Mouse (Mus musculus) spleen, adult 2 months (tissue): ENCODE results near the gene Fsd1.

ENCODE experiments used
- CTCF ChIP-seq: fragments of 200-500 bp; IDR thresholded peaks from 2 replicates; pipeline ENCODE4 v1.5.1; 2011; ENCODE audit warnings: mild to moderate bottlenecking, inconsistent platforms; ENCODE audit not compliant: insufficient read depth, insufficient read length, insufficient replicate concordance; ENCODE audit errors: extremely low read depth
- POLR2A ChIP-seq: fragments of 200-500 bp; IDR thresholded peaks from 2 replicates; pipeline ENCODE4 v1.6.1; 2011; ENCODE audit warnings: low read depth, low read length, inconsistent platforms

DNA sequence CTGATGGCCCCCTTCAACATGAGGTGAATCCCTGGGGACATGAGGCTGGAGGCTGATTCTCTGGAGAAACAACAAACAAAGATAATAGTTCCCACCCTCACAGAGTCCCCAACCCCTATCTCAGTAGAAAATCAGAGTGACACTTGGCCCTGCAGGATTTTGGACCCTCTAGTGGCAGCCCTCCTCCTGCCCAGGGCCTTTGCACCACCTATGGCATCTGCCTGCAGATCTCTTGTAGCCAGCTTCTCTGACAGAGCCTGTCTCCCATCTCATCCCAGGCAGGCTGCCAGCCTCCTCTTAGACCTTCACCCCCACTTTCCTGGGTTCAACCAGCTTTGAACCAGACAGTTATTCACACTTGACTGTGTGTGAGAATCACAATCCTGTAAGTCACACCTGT lies 25.5 kb upstream of the Fsd1 start:
- TF ChIP-seq POLR2A (no peak), CTCF (no peak)
